Mouse (Mus musculus) ES-E14 (cell line): ENCODE data around the gene Mpp4. TPM values are rescaled to one million over a fixed set of nuclear protein-coding genes. Genes with fewer than 3 reads are reported as not detected.
A peak's percentile ranks its signal among the peaks of the same experiment; 100 is the strongest.

Source experiments
- DNase-seq: peaks from one replicate; pipeline ENCODE4 v3.0.0-alpha.2; 2013; ENCODE audit warnings: low read depth, low spot score
- H3K27ac ChIP-seq: 2 replicates; pipeline ENCODE4 v1.5.1; 2012; ENCODE audit warnings: low read depth, mild to moderate bottlenecking, low read length, moderate library complexity, mixed read lengths; ENCODE audit not compliant: poor library complexity, insufficient read depth, severe bottlenecking
- H3K36me3 ChIP-seq: 2 replicates; pipeline ENCODE4 v1.6.1; 2012; ENCODE audit warnings: mild to moderate bottlenecking, low read length, moderate library complexity, mixed read lengths; ENCODE audit not compliant: control insufficient read depth, poor library complexity, insufficient read depth, severe bottlenecking
- H3K4me1 ChIP-seq, 2 experiments: fragments of 150-350 bp in 1 of 2; sonication (generic) in 1 of 2; 2 replicates each; pipeline ENCODE4 v1.6.1; 2012; ENCODE audit warnings: low read length in 2 of 2, mild to moderate bottlenecking in 1 of 2, mixed read lengths in 1 of 2; ENCODE audit not compliant: control insufficient read depth in 2 of 2, insufficient read depth in 2 of 2, poor library complexity in 1 of 2
- H3K4me3 ChIP-seq, 2 experiments: fragments of 150-350 bp in 1 of 2; sonication (generic) in 1 of 2; 2 replicates each; pipeline ENCODE4 v1.5.1; 2012; ENCODE audit warnings: low read length in 2 of 2, low read depth in 1 of 2, mild to moderate bottlenecking in 1 of 2, mixed read lengths in 1 of 2; ENCODE audit not compliant: insufficient read depth in 1 of 2, poor library complexity in 1 of 2, severe bottlenecking in 1 of 2
- H3K9ac ChIP-seq: 2 replicates; pipeline ENCODE4 v1.6.1; 2012; ENCODE audit warnings: low read depth, mild to moderate bottlenecking, low read length, mixed read lengths; ENCODE audit not compliant: poor library complexity, insufficient read depth, severe bottlenecking
- H3K9me3 ChIP-seq: fragments of 150-350 bp; sonication (generic); 2 replicates; pipeline ENCODE4 v1.6.1; 2012; ENCODE audit warnings: low read depth, mild to moderate bottlenecking, low read length; ENCODE audit not compliant: control insufficient read depth, insufficient read depth
- CHD2 ChIP-seq: IDR thresholded peaks from 2 replicates; pipeline ENCODE4 v1.6.1; 2014; ENCODE audit warnings: mild to moderate bottlenecking, low read depth, low read length, inconsistent platforms
- HCFC1 ChIP-seq: IDR thresholded peaks from 2 replicates; pipeline ENCODE4 v1.6.1; 2012; ENCODE audit warnings: low read length, inconsistent platforms, borderline replicate concordance; ENCODE audit not compliant: insufficient read depth
- MAFK ChIP-seq: IDR thresholded peaks from 2 replicates; pipeline ENCODE4 v1.6.1; 2014; ENCODE audit warnings: mild to moderate bottlenecking, low read depth, low read length, inconsistent platforms; ENCODE audit not compliant: insufficient read depth
- ZC3H11A ChIP-seq: IDR thresholded peaks from 2 replicates; pipeline ENCODE4 v1.6.1; 2012; ENCODE audit warnings: low read depth, mild to moderate bottlenecking, inconsistent platforms, low read length, borderline replicate concordance
- ZNF384 ChIP-seq: IDR thresholded peaks from 2 replicates; pipeline ENCODE4 v1.6.1; 2012; ENCODE audit warnings: low read depth, low read length, inconsistent platforms
- in situ Hi-C, 2 experiments: fragments of 600-800 bp; cut with MboI; formaldehyde crosslinking; loops; one replicate each; pipeline ENCODE4 v1.15.1; 2025; ENCODE audit warnings: low sequenced_read_pairs in 2 of 2, inconsistent platforms in 1 of 2; ENCODE audit not compliant: unreplicated experiment in 2 of 2
- total RNA-seq: library from RNA; depleted of rRNA; stranded (reverse); fragments of 300-350 nt; gene quantifications from 2 replicates; pipeline ENCODE4 v1.2.3, GENCODE M21; 2012; rRNA removed

Gene Mpp4
- total RNA-seq, 1 experiment: 1.2 TPM

DNA sequence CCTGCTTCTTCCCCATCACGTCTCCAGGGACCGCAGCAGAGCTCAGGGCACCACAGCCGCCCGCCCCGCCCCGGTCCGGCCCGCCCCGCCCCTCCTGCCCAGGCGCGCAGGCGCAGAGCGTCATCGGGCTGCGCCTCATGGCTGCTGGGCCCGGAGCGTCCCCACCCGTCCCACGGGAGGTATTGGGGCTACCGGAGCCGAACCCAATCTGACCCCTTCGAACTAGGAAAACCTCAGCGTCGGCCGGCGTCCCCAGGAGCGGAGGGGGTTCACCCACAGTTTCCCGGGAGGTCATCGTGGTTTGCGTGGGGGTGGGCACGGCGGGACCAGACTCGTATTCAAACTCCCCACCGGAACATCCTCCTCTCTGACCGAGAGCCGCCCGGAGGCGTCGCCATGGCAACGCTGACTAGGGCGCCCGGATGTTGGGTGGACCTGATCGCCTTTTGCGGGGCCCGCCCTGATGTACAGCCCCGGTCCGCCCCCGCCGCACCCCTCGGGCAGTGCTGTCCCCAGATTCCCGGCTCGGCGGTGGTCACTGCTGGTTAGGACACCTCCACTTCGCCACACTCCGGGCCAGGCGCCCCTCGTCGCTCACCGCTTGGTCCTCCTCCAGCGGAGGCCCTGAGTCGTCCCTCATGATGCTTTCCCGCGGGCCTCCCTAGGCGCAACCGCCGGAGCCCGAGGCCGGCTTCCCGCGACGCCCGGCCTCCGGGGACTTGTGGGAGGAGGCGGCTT lies 43.3 kb downstream of the Mpp4 start, which contains the start of gene Tmem237:
TSS of gene Tmem237 (minus strand) at position 689 of the 738 bp plus-strand sequence.
- peaks cover 2% of the 10 kb centered on the region; the same call in 1 of the 2 replicates for H3K36me3 ChIP-seq
- DNase-seq: peak; percentile 76
- peak within 1 kb of the TSS; percentile 57; the same call in 1 of the 2 replicates for H3K27ac ChIP-seq
- H3K4me1 ChIP-seq: no peaks in the 10 kb centered on the region
- peak within 1 kb of the TSS; percentile 95 for H3K9ac ChIP-seq
- in situ Hi-C loops: no loop called here
- H3K4me3 ChIP-seq: peak within 1 kb of the TSS; percentile 87 to 98
- TF ChIP-seq ZNF384 (no peak), HCFC1 (peak; percentile 41; the same call in 1 of the 2 replicates)
- H3K9me3 ChIP-seq: no peaks in the 10 kb centered on the region

DNA sequence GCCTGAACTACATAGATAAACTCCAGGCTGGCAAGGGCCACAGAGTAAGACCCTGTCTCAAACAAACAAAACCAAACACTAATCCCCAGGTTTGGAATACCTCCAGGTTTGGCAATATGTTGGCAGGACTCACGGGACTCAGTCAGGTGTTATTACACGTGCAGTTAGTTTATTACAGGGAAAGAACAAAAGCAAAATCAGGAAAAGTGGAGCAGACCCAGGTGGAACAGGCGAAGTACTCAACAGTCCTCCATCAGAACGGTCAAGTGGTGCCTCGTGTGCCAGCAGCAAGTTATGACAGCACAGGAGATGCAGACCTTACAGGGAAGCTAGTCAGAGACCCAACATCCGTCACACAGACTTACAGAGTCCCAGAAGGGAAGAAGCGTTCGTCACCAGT lies 52.7 kb downstream of the Mpp4 start:
- no peak overlapping the region for H3K9ac ChIP-seq
- in situ Hi-C loops: no loop called here
- H3K4me3 ChIP-seq: no peak overlapping the region
- no peaks in the 10 kb centered on the region for H3K4me1 ChIP-seq
- no peak overlapping the region for H3K27ac ChIP-seq
- peaks cover 7% of the 10 kb centered on the region for H3K36me3 ChIP-seq
- DNase-seq: no peak
- no peaks in the 10 kb centered on the region for H3K9me3 ChIP-seq
- no peak for TF ChIP-seq CHD2
- no peak for TF ChIP-seq HCFC1
- no peak for TF ChIP-seq ZC3H11A
- TF ChIP-seq MAFK: no peak
- no peak for TF ChIP-seq ZNF384

DNA sequence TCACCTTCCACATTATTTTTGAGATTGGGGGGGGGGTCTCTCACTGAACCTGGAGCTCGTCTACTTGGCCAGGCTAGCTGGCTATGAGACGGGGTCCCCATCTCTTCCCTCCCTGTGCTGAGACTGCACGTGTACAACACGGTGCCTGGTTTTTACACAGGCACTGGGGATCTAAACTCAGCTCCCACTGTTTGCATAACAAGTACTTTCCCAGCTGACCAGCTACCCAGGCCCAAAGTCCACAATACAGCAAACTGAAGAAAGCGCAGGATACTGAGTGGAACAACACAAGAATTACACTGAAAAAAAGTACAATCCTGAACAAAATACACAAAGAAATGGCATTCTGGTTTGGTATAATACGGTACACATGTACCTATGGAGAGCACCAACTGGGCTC lies 61.1 kb downstream of the Mpp4 start:
- in situ Hi-C loops: no loop called here
- H3K4me1 ChIP-seq: no peaks in the 10 kb centered on the region
- no peak for DNase-seq
- TF ChIP-seq ZC3H11A (no peak), MAFK (no peak), CHD2 (no peak), HCFC1 (no peak), ZNF384 (no peak)
- H3K36me3 ChIP-seq: peaks cover 5% of the 10 kb centered on the region
- H3K4me3 ChIP-seq: no peak overlapping the region
- no peak overlapping the region for H3K9ac ChIP-seq
- H3K27ac ChIP-seq: no peak overlapping the region
- no peaks in the 10 kb centered on the region for H3K9me3 ChIP-seq

DNA sequence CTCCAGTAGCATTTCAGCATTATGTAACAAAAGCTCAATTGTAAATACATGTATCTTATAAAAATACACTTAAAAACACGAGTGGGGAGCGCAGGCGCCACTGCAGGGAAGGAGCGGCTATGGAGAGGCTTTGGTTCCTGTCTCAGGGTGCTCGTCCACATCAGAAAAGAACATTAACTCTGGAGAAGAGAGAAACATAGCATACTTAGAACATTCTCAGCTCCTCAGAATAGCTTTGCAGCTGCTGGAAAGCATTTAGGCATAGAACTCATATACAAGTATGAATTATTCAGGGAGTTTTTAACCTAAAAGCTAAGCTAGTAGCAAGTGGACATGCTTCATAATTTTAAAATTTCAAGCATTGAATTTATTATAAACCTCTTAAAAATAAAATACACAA lies 62.2 kb downstream of the Mpp4 start:
- DNase-seq: no peak
- Histone ChIP-seq H3K27ac (no peak overlapping the region), H3K4me1 (no peaks in the 10 kb centered on the region), H3K9ac (no peak overlapping the region), H3K9me3 (no peaks in the 10 kb centered on the region), H3K4me3 (no peak overlapping the region), H3K36me3 (peaks cover 5% of the 10 kb centered on the region)
- in situ Hi-C loops: no loop called here
- TF ChIP-seq HCFC1 (no peak), MAFK (no peak), ZC3H11A (no peak), ZNF384 (no peak), CHD2 (no peak)

DNA sequence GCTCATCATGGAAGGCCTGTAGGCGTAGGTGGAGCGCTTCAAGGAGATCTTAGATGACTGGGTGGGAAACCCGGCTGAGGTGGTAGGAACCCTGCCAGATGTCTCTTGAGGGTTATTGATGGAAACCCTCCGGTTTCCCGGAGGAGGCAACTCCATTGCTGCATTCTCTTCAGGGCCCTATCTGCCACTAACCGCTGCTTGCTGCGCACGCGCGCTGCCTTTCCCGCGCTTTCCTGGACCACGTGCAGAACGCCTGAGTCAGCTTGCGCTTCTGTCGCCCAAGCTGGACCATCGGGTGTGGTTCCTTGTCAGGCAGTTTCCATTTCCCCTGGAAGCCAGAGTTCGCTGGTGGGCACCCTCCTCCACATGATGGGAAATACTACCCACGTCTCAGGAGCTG lies 68.5 kb downstream of the Mpp4 start, which contains the start of gene C2cd6:
TSS of gene C2cd6 (minus strand) at position 196 of the 400 bp plus-strand sequence.
- Histone ChIP-seq H3K36me3 (peaks cover 5% of the 10 kb centered on the region; the same call in 1 of the 2 replicates), H3K4me3 (no peak within 1 kb of the TSS), H3K9me3 (no peaks in the 10 kb centered on the region), H3K4me1 (peaks cover 0 to 6% of the 10 kb centered on the region in 2 experiments; a peak in 1 of 4 replicates), H3K27ac (no peak within 1 kb of the TSS), H3K9ac (no peak within 1 kb of the TSS)
- DNase-seq: no peak
- in situ Hi-C loops: no loop called here
- TF ChIP-seq ZC3H11A: no peak
- no peak for TF ChIP-seq ZNF384
- no peak for TF ChIP-seq HCFC1
- TF ChIP-seq MAFK: 0 out of 2 replicates have a peak, but pooled peaks have one; percentile 38
- no peak for TF ChIP-seq CHD2

Other genes with a start within 250 kb of the Mpp4 start
- gene Trak2, start 190.0 kb downstream of the Mpp4 start, total RNA-seq: 17.0 and 19.7 TPM in 2 replicates
- gene Stradb, start 189.9 kb downstream of the Mpp4 start, total RNA-seq: 2.1 and 2.7 TPM in 2 replicates
- 0.22 TPM in 1 of 2 replicates, not detected in the other for gene C2cd6, start 68.5 kb downstream of the Mpp4 start, total RNA-seq
- gene Tmem237, start 43.0 kb downstream of the Mpp4 start, total RNA-seq: 23.4 and 36.5 TPM in 2 replicates
- 18.4 and 23.2 TPM in 2 replicates for gene Als2, start 73.8 kb upstream of the Mpp4 start, total RNA-seq
- gene Cdk15, start 93.5 kb upstream of the Mpp4 start, total RNA-seq: 0.32 and 0.58 TPM in 2 replicates